Mouse (Mus musculus) frontal cortex, postnatal 36 days (tissue): ENCODE results near the gene Vmn1r123.
"Not testable (repeated sequence)": the region's sequence is repeated elsewhere in the genome, so short reads cannot be mapped to it uniquely, and the experiment has no call there.

Experiments used
- DNase-seq, 2 experiments: peaks; one replicate each; pipeline ENCODE4 v3.0.0; 2022; ENCODE audit warnings: low spot score in 2 of 2

Gene Vmn1r123

GRCm38 (mm10) chr7:21161885-21162284, at the start of gene Vmn1r123:
Gene Vmn1r123 (plus strand): TSS chr7:21162185.
- not testable (repeated sequence) for DNase-seq

GRCm38 (mm10) chr7:21134028-21134427, 28.0 kb upstream of the Vmn1r123 start, which contains the start of gene Vmn1r122:
Gene Vmn1r122 (minus strand): TSS chr7:21134128.
- DNase-seq: not testable (repeated sequence)

GRCm38 (mm10) chr7:21190323-21190722, 28.3 kb downstream of the Vmn1r123 start, which contains the start of gene Gm5157:
Gene Gm5157 (minus strand): TSS chr7:21190423.
- not testable (repeated sequence) for DNase-seq
